Mouse (Mus musculus): ENCODE data around the gene Dlk1. TPM values are rescaled to one million over a fixed set of nuclear protein-coding genes. Genes with fewer than 3 reads are reported as not detected.

Dlk1 gene
- polyA plus RNA-seq, 1 experiment, result 0.82 TPM

Other genes starting within 250 kb of the Dlk1 start
- 0.01 TPM in 1 of 2 replicates, not detected in the other for gene Rtl1, start 147.5 kb downstream of the Dlk1 start, polyA plus RNA-seq (2012; rRNA removed)